Mouse (Mus musculus) CH12.LX (cell line): ENCODE measurements around the gene C1qtnf2.

Source experiments
- CTCF ChIP-seq, 2 experiments: IDR thresholded peaks in 1 of 2; conservative IDR thresholded peaks in 1 of 2; 2 replicates each; pipeline ENCODE4 v1.5.1; 2011 to 2012; ENCODE audit warnings: low read depth in 2 of 2, low read length in 2 of 2, improper control_type of control experiment in 1 of 2, inconsistent platforms in 1 of 2, mild to moderate bottlenecking in 1 of 2, moderate library complexity in 1 of 2
- E2F4 ChIP-seq: IDR thresholded peaks from 2 replicates; pipeline ENCODE4 v1.6.1; 2011; ENCODE audit warnings: low read depth, low read length, improper control_type of control experiment; ENCODE audit not compliant: insufficient replicate concordance
- ETS1 ChIP-seq: conservative IDR thresholded peaks from 2 replicates; pipeline ENCODE4 v1.6.1; 2012; ENCODE audit warnings: low read depth, mild to moderate bottlenecking, inconsistent platforms, low read length, improper control_type of control experiment, moderate library complexity
- JUND ChIP-seq: conservative IDR thresholded peaks from 2 replicates; pipeline ENCODE4 v1.6.1; 2011; ENCODE audit warnings: low read depth, low read length, improper control_type of control experiment
- MAX ChIP-seq: IDR thresholded peaks from 2 replicates; pipeline ENCODE4 v1.6.1; 2011; ENCODE audit warnings: low read length, improper control_type of control experiment
- PAX5 ChIP-seq: IDR thresholded peaks from 2 replicates; pipeline ENCODE4 v1.6.1; 2012; ENCODE audit warnings: low read length, inconsistent platforms, mixed read lengths
- POLR2A ChIP-seq: IDR thresholded peaks from 2 replicates; pipeline ENCODE4 v1.6.1; 2011; ENCODE audit warnings: low read depth, mild to moderate bottlenecking, improper control_type of control experiment, low read length
- USF1 ChIP-seq: IDR thresholded peaks from 2 replicates; pipeline ENCODE4 v1.6.1; 2014; ENCODE audit warnings: low read depth, mild to moderate bottlenecking, inconsistent platforms, low read length, improper control_type of control experiment
- USF2 ChIP-seq: conservative IDR thresholded peaks from 2 replicates; pipeline ENCODE4 v1.6.1; 2011; ENCODE audit warnings: low read depth, low read length, improper control_type of control experiment
- ZKSCAN1 ChIP-seq: IDR thresholded peaks from 2 replicates; pipeline ENCODE4 v1.6.1; 2012; ENCODE audit warnings: low read depth, inconsistent platforms, low read length, improper control_type of control experiment, borderline replicate concordance

GRCm38 (mm10) chr11:43516344-43517021 lies 42.4 kb downstream of the C1qtnf2 start:
- TF ChIP-seq POLR2A, result no peak
- no peak for TF ChIP-seq USF1
- TF ChIP-seq CTCF (conservative IDR thresholded peaks at IDR 0.05 in 1 of 2, IDR thresholded peaks at IDR 0.05 in 1 of 2; ENCODE audit: low read depth in 2 of 2, low read length in 2 of 2), result peak; percentile 40 to 85; a peak in 3 of 4 replicates
- no peak for TF ChIP-seq PAX5
- no peak for TF ChIP-seq ZKSCAN1
- TF ChIP-seq USF2, result no peak
- no peak for TF ChIP-seq E2F4
- no peak for TF ChIP-seq MAX
- no peak for TF ChIP-seq JUND
- no peak for TF ChIP-seq ETS1
